In genomic region chr9:122010751-122011150, GRCm38 (mm10) we compare ENCODE assay signal across 36 mouse cellular contexts. TPM values are rescaled to one million over a fixed set of nuclear protein-coding genes. Genes with fewer than 3 reads are reported as not detected.
"Had no signal": no experiment of that assay in that cellular context is flagged by ENCODE, and none has a peak within 500 bp of the region (broad histone marks: within the 10 kb centered on the region; RNA-seq: fewer than 3 reads in every experiment).

No protein-coding gene starts in this region.

- H3K9ac ChIP-seq: heart, embryonic 12.5 days; heart, embryonic 13.5 days; heart, embryonic 15.5 days; hindbrain, embryonic 12.5 days; hindbrain, embryonic 14.5 days; hindbrain, embryonic 15.5 days; intestine, embryonic 15.5 days; kidney, embryonic 15.5 days had no signal

- ATAC-seq: hindbrain, embryonic 16.5 days; hindbrain, postnatal 0 days; inflammation-experienced regulatory T-cells, adult 6 months; intestine, embryonic 15.5 days; intestine, embryonic 16.5 days; intestine, postnatal 0 days had no signal

- H3K4me2 ChIP-seq: heart, embryonic 11.5 days; heart, embryonic 12.5 days; heart, embryonic 13.5 days; heart, embryonic 15.5 days; hindbrain, embryonic 12.5 days; hindbrain, embryonic 13.5 days; hindbrain, embryonic 14.5 days; hindbrain, embryonic 15.5 days; intestine, embryonic 15.5 days; kidney, embryonic 15.5 days had no signal

- H3K9me3 ChIP-seq: heart, embryonic 10.5 days; heart, embryonic 12.5 days; heart, embryonic 13.5 days; heart, embryonic 15.5 days; hindbrain, embryonic 10.5 days; hindbrain, embryonic 12.5 days; hindbrain, embryonic 13.5 days; hindbrain, embryonic 15.5 days; intestine, embryonic 15.5 days had no signal

- H3K4me3 ChIP-seq: heart, embryonic 10.5 days; heart, embryonic 12.5 days; heart, embryonic 13.5 days; heart, embryonic 15.5 days; hindbrain, embryonic 10.5 days; hindbrain, embryonic 12.5 days; hindbrain, embryonic 13.5 days; hindbrain, embryonic 15.5 days; intestine, embryonic 15.5 days; kidney, embryonic 15.5 days; layer of hippocampus, adult 2 months had no signal

- DNase-seq: heart, postnatal 10 days; heart, postnatal 14 days; heart, postnatal 36 days; heart, postnatal 4 days; kidney, adult 11 months; kidney, adult 18-20 months; kidney, adult 2 months; kidney, adult 8-10 months; kidney, adult 9 months; kidney, postnatal 10 days; kidney, postnatal 14 days; kidney, postnatal 25 days; kidney, postnatal 36 days; kidney, postnatal 4 days; layer of hippocampus, adult 9-11 months; layer of hippocampus, postnatal 36 days had no signal

- H3K36me3 ChIP-seq: heart, embryonic 10.5 days; heart, embryonic 12.5 days; heart, embryonic 13.5 days; heart, embryonic 15.5 days; hindbrain, embryonic 10.5 days; hindbrain, embryonic 12.5 days; hindbrain, embryonic 13.5 days; hindbrain, embryonic 15.5 days; intestine, embryonic 15.5 days; kidney, embryonic 15.5 days had no signal

- H3K27ac ChIP-seq: heart, embryonic 10.5 days; heart, embryonic 15.5 days; hindbrain, embryonic 10.5 days; hindbrain, embryonic 12.5 days; hindbrain, embryonic 13.5 days; hindbrain, embryonic 14.5 days; hindbrain, embryonic 15.5 days; hindbrain, postnatal 0 days; intestine, embryonic 15.5 days; kidney, embryonic 15.5 days; kidney, postnatal 0 days; layer of hippocampus, adult 2 months had no signal

- H3K4me1 ChIP-seq: heart, embryonic 15.5 days; intestine, embryonic 15.5 days; kidney, embryonic 15.5 days had no signal

- H3K27me3 ChIP-seq: heart, embryonic 12.5 days; heart, embryonic 13.5 days; heart, embryonic 15.5 days; hindbrain, embryonic 12.5 days; hindbrain, embryonic 13.5 days; hindbrain, embryonic 15.5 days; intestine, embryonic 15.5 days; kidney, embryonic 15.5 days had no signal

RNA-seq across cellular contexts. Expression of gene Fam198a, which starts 60.0 kb away (rescaled TPM):
- total RNA-seq: hematopoietic stem cell, adult 5-6 weeks had no signal
